Mouse (Mus musculus) T-cell, adult 2 months (primary cell): ENCODE measurements at regions not wholly inside any gene's neighbourhood (a gene's known extent, or its start where the extent isn't known, plus 50 kb on each side); places are given as distances from the start of the nearest gene placed in this dataset.

Source experiments
- DNase-seq: peaks from one replicate; pipeline ENCODE4 v3.0.0; 2022; ENCODE audit warnings: low spot score

DNA sequence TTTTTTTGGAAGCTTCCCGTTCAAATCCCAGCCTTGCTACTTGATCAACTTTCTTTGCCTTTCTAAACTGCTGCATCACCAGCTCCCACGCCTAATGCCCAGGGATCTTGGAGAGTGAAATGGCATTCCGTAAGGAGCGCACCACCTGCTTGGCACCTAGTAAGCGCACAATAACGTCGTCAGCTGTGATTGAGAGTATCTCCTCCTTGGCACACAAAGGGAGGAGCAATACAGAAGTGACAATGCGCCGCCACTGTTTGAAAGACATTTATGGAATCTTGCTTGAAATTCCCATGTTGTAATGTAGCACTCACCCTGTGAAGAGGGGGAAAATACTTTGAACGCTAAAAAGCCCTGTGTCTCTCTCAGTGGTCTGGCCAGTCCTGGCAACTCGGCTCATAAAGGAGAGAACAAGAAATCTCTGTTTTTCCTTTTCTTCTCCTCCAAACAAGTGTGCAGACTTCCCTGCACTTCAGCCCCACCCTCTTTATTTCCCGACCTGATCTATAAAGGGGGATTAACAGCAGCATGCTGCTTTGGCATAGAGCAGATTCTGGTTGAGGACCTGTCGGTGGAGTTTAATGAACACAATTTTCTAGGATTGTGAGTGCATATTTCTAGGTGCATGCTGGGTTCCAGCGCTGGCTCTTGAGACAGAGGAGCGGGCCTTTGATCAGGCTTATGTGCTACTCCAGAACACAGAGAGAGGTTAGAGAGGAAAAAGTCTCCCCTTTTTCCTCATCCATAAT, 155.7 kb upstream of the Tmem161b start:
- DNase-seq: no peak

GRCm38 (mm10) chr13:84066960-84067665, 155.0 kb upstream of the Tmem161b start:
- no peak for DNase-seq

GRCm38 (mm10) chr13:84068365-84068764, 153.7 kb upstream of the Tmem161b start:
- no peak for DNase-seq
